Mouse (Mus musculus) ES-Bruce4 (cell line): Measurements from ENCODE around the gene Arnt2. TPM values are rescaled to one million over a fixed set of nuclear protein-coding genes. Genes with fewer than 3 reads are reported as not detected.

Source experiments
- H3K27ac ChIP-seq: 2 replicates; pipeline ENCODE4 v1.5.1; 2012; ENCODE audit warnings: low read length, inconsistent platforms; ENCODE audit not compliant: insufficient read depth
- H3K27me3 ChIP-seq: 2 replicates; pipeline ENCODE4 v1.6.1; 2012; ENCODE audit warnings: mild to moderate bottlenecking, low read length, inconsistent platforms; ENCODE audit not compliant: control insufficient read depth, poor library complexity, insufficient read depth, severe bottlenecking
- H3K36me3 ChIP-seq: 2 replicates; pipeline ENCODE4 v1.6.1; 2012; ENCODE audit warnings: inconsistent platforms, mild to moderate bottlenecking, low read length, moderate library complexity; ENCODE audit not compliant: control insufficient read depth, poor library complexity, insufficient read depth, severe bottlenecking
- H3K4me1 ChIP-seq: one replicate; pipeline ENCODE4 v1.8.1; 2011; ENCODE audit warnings: low read length; ENCODE audit not compliant: control insufficient read depth, insufficient read depth
- H3K4me3 ChIP-seq: 2 replicates; pipeline ENCODE4 v1.5.1; 2011; ENCODE audit warnings: low read depth, mild to moderate bottlenecking, low read length
- H3K9ac ChIP-seq: 2 replicates; pipeline ENCODE4 v1.6.1; 2012; ENCODE audit warnings: low read depth, mild to moderate bottlenecking, inconsistent platforms; ENCODE audit not compliant: poor library complexity, severe bottlenecking
- H3K9me3 ChIP-seq: replicated peaks from 2 replicates; pipeline ENCODE4 v1.6.1; 2012; ENCODE audit warnings: mild to moderate bottlenecking, low read length, inconsistent platforms; ENCODE audit not compliant: control insufficient read depth, poor library complexity, insufficient read depth, severe bottlenecking
- CTCF ChIP-seq: IDR thresholded peaks from one replicate; pipeline ENCODE4 v1.8.1; 2011; ENCODE audit warnings: low read depth, low read length
- EP300 ChIP-seq: IDR thresholded peaks from 2 replicates; pipeline ENCODE4 v1.6.1; 2011; ENCODE audit warnings: low read depth, low read length; ENCODE audit not compliant: insufficient read depth
- POLR2A ChIP-seq: IDR thresholded peaks from one replicate; pipeline ENCODE4 v1.8.1; 2011; ENCODE audit warnings: low read length; ENCODE audit not compliant: insufficient read depth
- polyA plus RNA-seq: library from polyadenylated mRNA; stranded (reverse); fragments of >200 nt; gene quantifications from 2 replicates; pipeline ENCODE4 v1.2.4, GENCODE M21; 2011; ENCODE audit warnings: low read depth; ENCODE audit not compliant: missing spikeins, insufficient read depth, insufficient read length

Arnt2 gene
- polyA plus RNA-seq, 1 experiment: 3.3 TPM

GRCm38 (mm10) chr7:84256661-84257060 lies 153.3 kb downstream of the Arnt2 start:
- Histone ChIP-seq H3K27ac (no peak overlapping the region), H3K9ac (no peak overlapping the region), H3K27me3 (no peaks in the 10 kb centered on the region), H3K36me3 (no peaks in the 10 kb centered on the region), H3K9me3 (no peaks in the 10 kb centered on the region), H3K4me3 (no peak overlapping the region), H3K4me1 (no peaks in the 10 kb centered on the region)
- no peak for TF ChIP-seq CTCF
- TF ChIP-seq EP300: no peak
- no peak for TF ChIP-seq POLR2A

- Histone ChIP-seq H3K36me3 (no peaks in the 10 kb centered on the region), H3K4me1 (no peaks in the 10 kb centered on the region), H3K27me3 (no peaks in the 10 kb centered on the region), H3K4me3 (no peak overlapping the region), H3K9me3 (no peaks in the 10 kb centered on the region), H3K9ac (no peak overlapping the region), H3K27ac (no peak overlapping the region)
- TF ChIP-seq POLR2A (no peak), CTCF (no peak), EP300 (no peak)
These were observed 153.7 kb downstream of the Arnt2 start for GRCm38 (mm10) chr7:84256245-84256644.

- TF ChIP-seq CTCF (no peak), POLR2A (no peak), EP300 (no peak)
- Histone ChIP-seq H3K36me3 (no peaks in the 10 kb centered on the region), H3K27ac (no peak overlapping the region)
These were observed 155.1 kb downstream of the Arnt2 start for GRCm38 (mm10) chr7:84254916-84255315.

GRCm38 (mm10) chr7:84254311-84254710 lies 155.7 kb downstream of the Arnt2 start:
- H3K36me3 ChIP-seq: no peaks in the 10 kb centered on the region
- no peak overlapping the region for H3K9ac ChIP-seq
- no peak overlapping the region for H3K27ac ChIP-seq
- H3K27me3 ChIP-seq: no peaks in the 10 kb centered on the region
- no peaks in the 10 kb centered on the region for H3K9me3 ChIP-seq
- H3K4me3 ChIP-seq: no peak overlapping the region
- TF ChIP-seq CTCF: no peak
- no peak for TF ChIP-seq POLR2A
- TF ChIP-seq EP300: no peak
- H3K4me1 ChIP-seq: no peaks in the 10 kb centered on the region

More at GRCm38 (mm10) chr7:84254916-84255315, 155.1 kb downstream of the Arnt2 start:
- no peaks in the 10 kb centered on the region for H3K27me3 ChIP-seq
- no peak overlapping the region for H3K4me3 ChIP-seq
- H3K4me1 ChIP-seq: no peaks in the 10 kb centered on the region
- H3K9me3 ChIP-seq: no peaks in the 10 kb centered on the region
- H3K9ac ChIP-seq: no peak overlapping the region

- no peaks in the 10 kb centered on the region for H3K9me3 ChIP-seq
- H3K27ac ChIP-seq: no peak overlapping the region
- H3K27me3 ChIP-seq: no peaks in the 10 kb centered on the region
- TF ChIP-seq EP300 (no peak), CTCF (no peak), POLR2A (no peak)
- H3K36me3 ChIP-seq: no peaks in the 10 kb centered on the region
- H3K4me3 ChIP-seq: no peak overlapping the region
- no peak overlapping the region for H3K9ac ChIP-seq
- H3K4me1 ChIP-seq: peaks cover 9% of the 10 kb centered on the region
These were observed 158.3 kb downstream of the Arnt2 start for GRCm38 (mm10) chr7:84251667-84252066.

- TF ChIP-seq CTCF (no peak), EP300 (no peak), POLR2A (no peak)
- Histone ChIP-seq H3K27ac (no peak overlapping the region), H3K9ac (no peak overlapping the region), H3K4me3 (no peak overlapping the region), H3K27me3 (no peaks in the 10 kb centered on the region), H3K9me3 (no peaks in the 10 kb centered on the region), H3K36me3 (no peaks in the 10 kb centered on the region), H3K4me1 (peaks cover 9% of the 10 kb centered on the region)
These were observed 159.2 kb downstream of the Arnt2 start for GRCm38 (mm10) chr7:84250736-84251135.
